Mouse (Mus musculus): ENCODE measurements at regions not wholly inside any gene's neighbourhood (a gene's known extent, or its start where the extent isn't known, plus 50 kb on each side); places are given as distances from the start of the nearest gene placed in this dataset.
A peak's percentile ranks its signal among the peaks of the same experiment; 100 is the strongest.

DNA sequence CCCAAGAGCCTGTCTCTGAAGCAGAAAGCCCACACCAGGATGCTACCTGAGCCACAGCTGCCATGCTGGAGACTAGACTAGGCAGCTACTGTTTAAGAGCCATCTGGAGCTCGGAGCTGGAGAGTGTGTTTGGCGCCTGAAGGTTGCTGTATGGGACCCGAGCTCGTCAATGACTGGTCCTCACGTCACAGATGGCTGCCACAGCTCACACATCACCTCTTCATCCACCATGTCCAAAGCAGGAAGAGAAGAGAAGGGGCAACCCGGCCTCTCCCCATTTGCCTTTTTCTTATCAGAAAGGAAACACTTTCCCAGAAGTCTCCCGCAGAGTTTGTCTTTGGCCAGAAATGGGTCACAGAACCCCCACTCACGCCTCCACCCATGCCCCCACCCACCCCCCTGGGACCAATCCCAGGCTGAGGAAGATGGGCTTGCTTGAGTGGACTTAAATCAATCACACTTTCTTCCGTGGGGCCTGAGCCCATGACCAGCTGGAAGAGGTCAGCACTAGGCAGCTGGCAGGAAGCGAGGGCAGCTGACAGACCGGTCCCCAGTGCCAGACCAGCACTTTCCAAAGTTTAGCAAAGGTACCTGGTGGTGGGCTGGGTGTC, 53.5 kb upstream of the Ptpn1 start:
- Histone ChIP-seq H3K27me3 (no peaks in the 10 kb centered on the region), H3K4me3 (no peak overlapping the region), H3K4me2 (replicated peaks) (no peak overlapping the region), H3K9ac (no peak overlapping the region; the same call in 1 of the 2 replicates), H3K9me3 (no peaks in the 10 kb centered on the region), H3K4me1 (no peaks in the 10 kb centered on the region), H3K27ac (no peak overlapping the region), H3K36me3 (no peaks in the 10 kb centered on the region)
- ATAC-seq (ENCODE audit: insufficient number of reproducible peaks, insufficient read depth, low FRiP score, low TSS enrichment), result no peak
- 55% methylated on average over 11 of the region's 11 CpGs for WGBS

DNA sequence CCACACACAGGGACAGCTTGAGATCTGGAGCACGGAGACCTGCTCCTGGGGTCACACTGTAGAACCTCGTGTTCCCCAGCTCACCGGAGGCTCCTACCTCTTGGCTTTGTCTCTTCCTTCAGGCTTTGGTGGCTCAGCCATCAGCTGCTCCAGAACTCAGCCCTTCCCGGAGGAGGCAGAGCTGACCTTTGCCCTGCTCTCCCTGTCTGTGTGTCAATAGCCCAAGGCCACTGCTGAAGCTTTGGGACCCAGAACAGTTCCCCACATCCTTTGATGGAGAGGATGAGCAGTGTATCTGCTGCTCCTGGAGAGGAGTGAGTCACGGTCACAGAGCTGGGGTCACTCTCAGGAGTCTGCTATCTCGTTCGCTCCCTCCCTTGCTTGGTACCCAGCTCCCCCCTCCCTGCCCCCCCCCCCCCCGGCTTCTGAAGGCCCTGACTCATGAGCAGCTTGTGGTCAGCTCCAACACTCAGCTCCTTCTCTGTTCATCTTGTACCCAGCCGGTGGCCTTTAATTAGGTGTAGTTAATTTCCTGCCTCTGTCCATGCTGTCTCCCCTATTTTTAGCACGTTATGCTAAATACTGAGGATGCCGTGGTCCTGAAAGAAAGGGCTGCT, 54.5 kb upstream of the Ptpn1 start:
- ATAC-seq (ENCODE audit: insufficient number of reproducible peaks, insufficient read depth, low FRiP score, low TSS enrichment), result no peak
- Histone ChIP-seq H3K9me3 (no peaks in the 10 kb centered on the region), H3K4me3 (no peak overlapping the region), H3K4me1 (no peaks in the 10 kb centered on the region), H3K27ac (no peak overlapping the region), H3K36me3 (no peaks in the 10 kb centered on the region), H3K27me3 (no peaks in the 10 kb centered on the region), H3K9ac (no peak overlapping the region), H3K4me2 (replicated peaks) (no peak overlapping the region)
- WGBS, result 27% methylated on average over 11 of the region's 11 CpGs

DNA sequence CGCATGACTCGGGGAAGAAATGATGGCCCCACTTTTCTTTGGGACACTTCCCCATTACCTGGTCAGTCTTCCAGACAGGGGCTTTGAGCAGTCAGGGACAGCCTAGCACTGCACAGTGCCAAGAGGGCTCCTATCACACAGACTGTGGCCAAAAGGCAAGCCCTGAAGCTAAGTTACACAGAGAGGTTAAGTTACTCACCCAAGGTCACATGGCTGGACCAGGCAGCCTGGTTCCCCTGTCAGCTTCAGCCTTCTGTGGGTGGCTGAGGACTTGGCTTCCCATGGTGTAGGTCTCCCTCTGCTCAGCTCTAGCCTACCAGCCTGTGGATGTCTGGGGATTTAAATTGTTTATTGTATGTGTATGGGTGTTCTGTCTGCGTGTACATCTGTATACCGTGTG, 59.4 kb upstream of the Ptpn1 start:
- no peak overlapping the region for H3K27ac ChIP-seq
- no peaks in the 10 kb centered on the region for H3K9me3 ChIP-seq
- no peaks in the 10 kb centered on the region for H3K27me3 ChIP-seq
- H3K4me3 ChIP-seq, result no peak overlapping the region
- H3K9ac ChIP-seq, result no peak overlapping the region
- no peak for ATAC-seq (ENCODE audit: insufficient number of reproducible peaks, insufficient read depth, low FRiP score, low TSS enrichment)
- no peaks in the 10 kb centered on the region for H3K4me1 ChIP-seq
- no peak overlapping the region for H3K4me2 ChIP-seq (replicated peaks)
- H3K36me3 ChIP-seq, result no peaks in the 10 kb centered on the region
- 87% methylated on average over 4 of the region's 4 CpGs for WGBS

DNA sequence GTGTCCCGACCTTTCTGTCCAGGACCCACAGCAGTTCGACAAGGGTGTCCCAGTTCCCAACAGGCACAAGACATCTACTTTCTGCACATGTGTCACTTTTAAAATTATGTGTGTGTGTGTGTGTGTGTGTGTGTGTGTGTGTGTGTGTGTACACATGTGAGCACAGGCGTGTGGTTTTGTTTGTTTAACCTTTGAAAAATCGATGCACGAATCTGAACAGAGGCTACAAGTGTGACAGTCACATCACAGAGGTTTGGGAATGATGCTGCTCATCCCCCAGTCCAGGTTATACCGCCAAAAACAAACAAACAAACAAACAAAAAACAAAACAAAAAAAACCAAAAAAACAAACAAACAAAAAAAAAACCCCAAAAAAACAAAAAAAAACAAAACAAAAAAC, 61.7 kb upstream of the Ptpn1 start:
- Histone ChIP-seq H3K36me3 (no peaks in the 10 kb centered on the region), H3K9me3 (no peaks in the 10 kb centered on the region), H3K27ac (no peak overlapping the region), H3K4me1 (no peaks in the 10 kb centered on the region), H3K9ac (no peak overlapping the region), H3K4me3 (no peak overlapping the region), H3K4me2 (replicated peaks) (no peak overlapping the region), H3K27me3 (no peaks in the 10 kb centered on the region)
- no peak for ATAC-seq (ENCODE audit: insufficient number of reproducible peaks, insufficient read depth, low FRiP score, low TSS enrichment)
- 89% methylated on average over 6 of the region's 6 CpGs for WGBS

DNA sequence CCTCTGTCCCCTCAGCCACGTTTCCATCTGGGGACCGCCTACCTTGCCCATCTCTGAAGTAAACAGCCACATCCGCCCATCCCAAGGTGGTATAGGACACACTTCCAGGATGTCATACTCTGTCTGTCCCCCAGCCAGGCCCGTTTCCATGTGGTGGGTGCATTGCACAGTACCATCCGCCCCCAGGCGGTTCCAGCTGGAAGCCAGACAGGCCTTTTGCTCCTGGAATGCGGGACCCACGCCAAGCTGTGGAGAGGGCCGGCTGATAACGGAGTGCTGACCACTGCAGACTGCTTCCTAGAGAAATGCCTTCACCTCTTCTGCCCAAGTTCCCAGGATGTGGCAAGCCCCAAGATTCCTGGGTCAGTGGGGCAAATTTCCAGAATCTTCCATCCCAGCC, 65.1 kb upstream of the Ptpn1 start:
- Histone ChIP-seq H3K9ac (no peak overlapping the region), H3K9me3 (no peaks in the 10 kb centered on the region), H3K4me2 (replicated peaks) (no peak overlapping the region), H3K36me3 (no peaks in the 10 kb centered on the region), H3K4me3 (no peak overlapping the region), H3K27me3 (no peaks in the 10 kb centered on the region), H3K27ac (no peak overlapping the region), H3K4me1 (peaks cover 4% of the 10 kb centered on the region; the same call in 1 of the 2 replicates)
- 43% methylated on average over 10 of the region's 10 CpGs for WGBS
- ATAC-seq (ENCODE audit: insufficient number of reproducible peaks, insufficient read depth, low FRiP score, low TSS enrichment), result no peak

DNA sequence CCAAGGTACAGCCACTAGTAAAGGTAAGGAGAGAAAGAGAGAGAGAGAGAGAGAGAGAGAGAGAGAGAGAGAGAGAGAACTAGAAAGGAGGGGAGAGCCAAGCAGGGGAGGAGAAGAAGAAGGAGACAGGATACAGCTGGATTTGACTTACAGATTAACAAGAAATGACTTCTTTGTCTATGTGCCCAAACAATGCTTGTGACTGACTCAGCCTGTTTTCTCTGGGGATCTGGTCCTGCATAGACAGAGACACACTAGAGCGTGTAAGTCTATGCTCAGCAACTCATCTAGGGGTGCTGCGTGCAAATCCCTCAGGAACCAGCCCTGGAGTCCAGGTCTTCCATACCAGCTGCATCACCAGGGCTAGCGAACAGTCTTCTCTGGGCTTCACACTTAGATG, 66.3 kb upstream of the Ptpn1 start:
- 90% methylated on average over 3 of the region's 3 CpGs for whole genome bisulfite sequencing
- Histone ChIP-seq H3K9me3 (no peaks in the 10 kb centered on the region), H3K27ac (no peak overlapping the region), H3K4me2 (replicated peaks) (no peak overlapping the region), H3K4me3 (no peak overlapping the region), H3K9ac (no peak overlapping the region), H3K36me3 (no peaks in the 10 kb centered on the region), H3K27me3 (no peaks in the 10 kb centered on the region), H3K4me1 (peaks cover 9% of the 10 kb centered on the region; the same call in 1 of the 2 replicates)
- no peak for ATAC-seq (ENCODE audit: insufficient number of reproducible peaks, insufficient read depth, low FRiP score, low TSS enrichment)

DNA sequence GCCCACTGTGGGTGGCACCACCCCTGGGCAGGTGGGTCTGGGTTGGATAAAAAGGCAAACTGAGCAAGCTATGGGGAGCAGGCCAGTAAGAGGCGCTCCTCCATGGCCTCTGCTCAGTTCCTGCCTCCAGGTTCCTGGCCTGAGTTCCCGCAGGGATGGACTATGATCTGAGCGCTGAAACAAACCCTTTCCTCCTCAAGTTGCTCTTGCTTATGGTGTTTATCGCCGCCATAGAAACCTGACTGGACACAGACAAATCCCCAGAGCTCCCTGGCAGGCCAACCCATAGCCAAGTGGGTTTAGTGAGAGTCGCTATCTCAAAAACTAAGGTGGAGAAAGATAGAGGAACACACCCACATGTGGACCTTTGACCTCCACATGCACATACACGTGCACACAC, 67.2 kb upstream of the Ptpn1 start:
- Histone ChIP-seq H3K4me1 (peaks cover 17% of the 10 kb centered on the region; the same call in 1 of the 2 replicates), H3K9me3 (no peaks in the 10 kb centered on the region), H3K9ac (no peak overlapping the region), H3K36me3 (no peaks in the 10 kb centered on the region), H3K4me2 (replicated peaks) (no peak overlapping the region), H3K27ac (no peak overlapping the region), H3K27me3 (no peaks in the 10 kb centered on the region), H3K4me3 (no peak overlapping the region)
- WGBS, result 73% methylated on average over 7 of the region's 7 CpGs
- no peak for ATAC-seq (ENCODE audit: insufficient number of reproducible peaks, insufficient read depth, low FRiP score, low TSS enrichment)

DNA sequence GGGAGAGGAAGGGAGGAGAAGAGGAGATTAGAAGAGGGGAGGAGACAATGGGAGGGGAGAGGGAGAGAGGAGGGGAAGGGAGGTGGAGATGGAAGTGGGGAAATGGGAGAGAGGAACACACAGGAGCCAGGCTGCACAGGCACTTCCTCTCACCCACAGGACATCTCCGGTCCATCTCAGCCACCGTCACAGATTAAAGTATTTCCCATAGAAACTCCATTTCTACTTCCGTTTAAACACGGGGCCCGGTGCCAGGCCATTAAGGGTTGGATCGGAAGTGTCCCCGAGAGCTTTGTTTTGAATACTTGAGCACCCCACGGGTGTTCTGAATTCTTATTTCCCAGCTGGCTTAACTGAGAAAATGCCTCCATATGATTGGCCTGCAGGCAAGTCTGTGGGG, 67.6 kb upstream of the Ptpn1 start:
- Histone ChIP-seq H3K9ac (no peak overlapping the region), H3K4me1 (peaks cover 21% of the 10 kb centered on the region; the same call in 1 of the 2 replicates), H3K27ac (no peak overlapping the region), H3K9me3 (no peaks in the 10 kb centered on the region), H3K27me3 (no peaks in the 10 kb centered on the region), H3K4me2 (replicated peaks) (no peak overlapping the region), H3K36me3 (no peaks in the 10 kb centered on the region), H3K4me3 (no peak overlapping the region)
- WGBS, result 45% methylated on average over 8 of the region's 8 CpGs
- no peak for ATAC-seq (ENCODE audit: insufficient number of reproducible peaks, insufficient read depth, low FRiP score, low TSS enrichment)

DNA sequence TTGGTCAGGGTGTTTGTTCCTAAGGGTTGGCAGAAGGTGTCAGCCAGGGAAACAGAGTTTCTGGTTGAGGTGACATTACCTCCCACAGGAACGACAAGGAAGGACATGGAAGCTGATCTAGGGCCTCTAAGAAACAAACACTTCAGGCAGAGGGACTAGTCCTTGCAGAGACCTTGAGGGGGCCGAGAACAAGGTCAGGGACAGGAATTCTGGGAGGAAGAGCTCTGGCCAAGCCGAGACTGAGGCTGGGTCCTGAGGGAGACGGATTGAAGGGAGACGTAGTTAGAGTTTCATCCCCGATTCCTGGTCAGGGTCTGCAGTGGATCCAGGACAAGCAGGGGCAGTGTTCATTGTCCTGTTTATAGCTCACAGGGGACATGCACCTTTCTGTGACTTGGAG, 68.2 kb upstream of the Ptpn1 start:
- Histone ChIP-seq H3K27ac (no peak overlapping the region), H3K4me2 (replicated peaks) (no peak overlapping the region), H3K9ac (no peak overlapping the region), H3K4me3 (no peak overlapping the region), H3K27me3 (no peaks in the 10 kb centered on the region), H3K4me1 (peaks cover 21% of the 10 kb centered on the region; the same call in 1 of the 2 replicates), H3K9me3 (no peaks in the 10 kb centered on the region), H3K36me3 (no peaks in the 10 kb centered on the region)
- 64% methylated on average over 6 of the region's 6 CpGs for WGBS
- no peak for ATAC-seq (ENCODE audit: insufficient number of reproducible peaks, insufficient read depth, low FRiP score, low TSS enrichment)

DNA sequence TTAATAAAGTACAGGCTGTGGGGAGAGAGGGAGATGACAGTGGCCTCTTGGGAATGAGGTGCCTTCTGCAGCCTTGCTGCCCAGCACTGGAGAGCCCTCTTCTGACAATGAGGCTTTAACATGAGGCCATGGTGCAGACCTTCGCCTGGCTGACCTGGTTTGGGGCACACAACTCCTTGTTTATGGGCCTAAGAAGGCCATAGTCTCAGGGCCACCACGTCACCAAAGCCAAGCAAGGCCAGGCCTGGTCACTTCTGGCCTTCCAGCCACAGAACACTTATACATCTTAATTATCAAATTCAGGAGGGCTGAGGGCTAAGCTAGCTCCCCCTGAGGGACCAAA, 70.7 kb upstream of the Ptpn1 start:
- no peak overlapping the region for H3K9ac ChIP-seq
- H3K27ac ChIP-seq, result no peak overlapping the region
- ATAC-seq (ENCODE audit: insufficient number of reproducible peaks, insufficient read depth, low FRiP score, low TSS enrichment), result no peak
- 0 out of 2 replicates have a peak, but pooled peaks cover 2% of the 10 kb centered on the region for H3K27me3 ChIP-seq
- no peak overlapping the region for H3K4me3 ChIP-seq
- no peaks in the 10 kb centered on the region for H3K36me3 ChIP-seq
- H3K4me1 ChIP-seq, result peaks cover 21% of the 10 kb centered on the region; the same call in 1 of the 2 replicates
- 82% methylated on average over 2 of the region's 2 CpGs for WGBS
- H3K4me2 ChIP-seq (replicated peaks), result no peak overlapping the region
- no peaks in the 10 kb centered on the region for H3K9me3 ChIP-seq

DNA sequence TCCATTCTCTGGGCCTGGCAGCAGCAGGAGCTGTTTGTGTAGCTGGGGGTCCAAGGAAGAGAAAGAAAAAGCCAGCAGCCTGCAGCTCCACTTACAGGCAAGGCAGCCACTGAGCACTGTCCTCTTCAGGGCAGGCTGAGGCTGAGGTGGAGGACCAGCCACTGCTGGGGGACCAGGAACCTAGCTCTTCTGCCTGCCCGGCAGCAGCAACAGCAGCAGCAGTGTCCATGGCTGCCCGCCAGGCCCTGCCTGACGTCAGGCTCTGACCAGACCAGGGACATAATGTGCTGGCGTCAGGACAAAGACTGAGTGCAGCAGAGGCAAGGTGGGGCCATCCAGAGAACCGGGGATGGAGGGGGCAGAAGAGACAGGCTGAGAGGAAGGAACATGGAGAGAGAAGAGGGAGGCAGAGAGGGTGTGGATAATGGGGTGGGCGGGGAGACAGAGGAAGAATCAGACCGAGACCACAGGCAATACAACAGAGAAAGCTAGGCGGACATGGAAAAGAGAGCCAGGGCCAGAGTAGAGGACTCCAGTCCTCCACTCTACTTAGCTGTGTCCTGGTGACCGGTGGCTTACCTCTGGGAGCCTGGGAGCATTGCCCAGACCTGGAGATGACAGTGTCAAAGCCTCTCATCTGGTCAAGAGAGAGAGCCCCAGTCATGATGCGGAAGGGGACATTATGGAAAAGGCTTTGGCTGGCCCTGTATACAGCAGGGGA, 71.2 kb upstream of the Ptpn1 start:
- Histone ChIP-seq H3K9ac (no peak overlapping the region; the same call in 1 of the 2 replicates), H3K4me1 (peaks cover 21% of the 10 kb centered on the region; the same call in 1 of the 2 replicates), H3K4me2 (replicated peaks) (no peak overlapping the region), H3K36me3 (no peaks in the 10 kb centered on the region), H3K4me3 (no peak overlapping the region), H3K9me3 (no peaks in the 10 kb centered on the region), H3K27ac (peak overlapping the region; percentile 3; the same call in 1 of the 2 replicates), H3K27me3 (0 out of 2 replicates have a peak, but pooled peaks cover 2% of the 10 kb centered on the region)
- ATAC-seq (ENCODE audit: insufficient number of reproducible peaks, insufficient read depth, low FRiP score, low TSS enrichment), result no peak
- WGBS, result 50% methylated on average over 10 of the region's 10 CpGs

DNA sequence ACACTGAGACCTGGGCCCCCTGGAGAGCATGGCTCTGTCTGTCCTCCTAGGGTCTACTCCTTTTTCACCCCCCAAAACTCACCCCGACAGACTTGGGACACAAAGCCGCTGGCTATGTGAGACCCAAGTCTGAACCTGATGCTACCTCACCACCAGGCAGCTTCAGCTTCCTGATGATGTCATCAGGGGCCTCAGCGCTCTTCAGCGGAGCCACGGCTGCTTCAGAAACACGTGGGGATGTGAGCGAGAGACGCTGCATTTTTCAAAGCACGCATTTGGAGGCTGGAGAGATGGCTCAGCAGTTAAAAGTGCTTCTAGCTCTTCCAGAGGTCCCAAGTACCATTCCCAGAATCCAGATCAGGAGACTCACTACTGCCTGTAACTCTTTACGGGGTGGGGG, 72.3 kb upstream of the Ptpn1 start:
- H3K27ac ChIP-seq, result no peak overlapping the region
- no peak for ATAC-seq (ENCODE audit: insufficient number of reproducible peaks, insufficient read depth, low FRiP score, low TSS enrichment)
- 0 out of 2 replicates have a peak, but pooled peaks cover 2% of the 10 kb centered on the region for H3K27me3 ChIP-seq
- no peaks in the 10 kb centered on the region for H3K9me3 ChIP-seq
- peaks cover 19% of the 10 kb centered on the region; the same call in 1 of the 2 replicates for H3K4me1 ChIP-seq
- WGBS, result 48% methylated on average over 10 of the region's 10 CpGs
- no peak overlapping the region for H3K4me2 ChIP-seq (replicated peaks)
- no peak overlapping the region for H3K4me3 ChIP-seq
- H3K9ac ChIP-seq, result no peak overlapping the region
- H3K36me3 ChIP-seq, result no peaks in the 10 kb centered on the region
